Mouse (Mus musculus) heart, postnatal 25 days (tissue): ENCODE measurements around the gene Trak1. TPM values are rescaled to one million over a fixed set of nuclear protein-coding genes. Genes with fewer than 3 reads are reported as not detected.

ENCODE experiments used
- DNase-seq: peaks from one replicate; pipeline ENCODE4 v3.0.0; 2022; ENCODE audit warnings: low spot score
- intact Hi-C: fragments of 180-260 bp; cut with DNase I; formaldehyde crosslinking; loops from one replicate; pipeline ENCODE4 v1.15.1; 2025
- total RNA-seq, 2 experiments: library from RNA; stranded (reverse); gene quantifications; 2 replicates each; pipeline ENCODE4 v1.2.3; 2021

The Trak1 gene
- total RNA-seq, 2 experiments from 2014 or later = 309 to 322 TPM

GRCm38 (mm10) chr9:121383180-121383586, 85.9 kb downstream of the Trak1 start:
- intact Hi-C loops = loop anchor here (10.0 kb wide), 1 partner anchor 888 kb away; the partner anchor contains the start of gene Eif1b

GRCm38 (mm10) chr9:121384620-121385019, 87.3 kb downstream of the Trak1 start:
- DNase-seq = no peak
- intact Hi-C loops = loop anchor here (5.0 to 10.0 kb wide), 2 partner anchors 73 to 890 kb away; partner anchors contain the start of gene Eif1b

More at GRCm38 (mm10) chr9:121383180-121383586, 85.9 kb downstream of the Trak1 start:
- no peak for DNase-seq

- intact Hi-C loops = loop anchor here (5.0 to 10.0 kb wide), 2 partner anchors 72 to 890 kb away; partner anchors contain the start of gene Eif1b
- peak; percentile 46 for DNase-seq
These were observed 87.9 kb downstream of the Trak1 start for GRCm38 (mm10) chr9:121385091-121385748.

- no peak for DNase-seq
These were observed 88.5 kb downstream of the Trak1 start for GRCm38 (mm10) chr9:121385749-121386350.

GRCm38 (mm10) chr9:121387539-121388272, 90.4 kb downstream of the Trak1 start:
- intact Hi-C loops = loop anchor here (2.0 to 10.0 kb wide), 3 partner anchors 70 to 893 kb away; partner anchors contain the start of gene Eif1b
- DNase-seq = no peak

More at GRCm38 (mm10) chr9:121385749-121386350, 88.5 kb downstream of the Trak1 start:
- intact Hi-C loops = loop anchor here (2.0 to 10.0 kb wide), 3 partner anchors 71 to 891 kb away; partner anchors contain the start of gene Eif1b

GRCm38 (mm10) chr9:121388273-121388931, 91.1 kb downstream of the Trak1 start:
- intact Hi-C loops = loop anchor here (5.0 to 10.0 kb wide), 2 partner anchors 69 to 894 kb away; partner anchors contain the start of gene Eif1b
- DNase-seq = no peak

GRCm38 (mm10) chr9:121389258-121389657, 92.0 kb downstream of the Trak1 start:
- DNase-seq = no peak
- intact Hi-C loops = loop anchor here (5.0 to 10.0 kb wide), 2 partner anchors 68 to 894 kb away; partner anchors contain the start of gene Eif1b

GRCm38 (mm10) chr9:121391898-121392297, 94.6 kb downstream of the Trak1 start:
- DNase-seq = no peak
- intact Hi-C loops = loop anchor here (2.0 to 5.0 kb wide), 2 partner anchors 35 to 53 kb away; no protein-coding TSS in a partner anchor

- intact Hi-C loops = loop anchor here (2.0 to 5.0 kb wide), 2 partner anchors 35 to 52 kb away; no protein-coding TSS in a partner anchor
These were observed 95.1 kb downstream of the Trak1 start for GRCm38 (mm10) chr9:121392427-121392826.

GRCm38 (mm10) chr9:121393104-121393503, 95.8 kb downstream of the Trak1 start:
- DNase-seq = no peak
- intact Hi-C loops = loop anchor here (2.0 to 5.0 kb wide), 2 partner anchors 34 to 52 kb away; no protein-coding TSS in a partner anchor

More at GRCm38 (mm10) chr9:121392427-121392826, 95.1 kb downstream of the Trak1 start:
- no peak for DNase-seq

- intact Hi-C loops = loop anchor here (5.0 kb wide), 1 partner anchor 32 kb away; no protein-coding TSS in a partner anchor
- DNase-seq = no peak
These were observed 97.6 kb downstream of the Trak1 start for GRCm38 (mm10) chr9:121394882-121395281.

GRCm38 (mm10) chr9:121395812-121396211, 98.5 kb downstream of the Trak1 start:
- DNase-seq = no peak
- intact Hi-C loops = no loop called here

- intact Hi-C loops = no loop called here
- peak; percentile 43 for DNase-seq
These were observed 100.9 kb downstream of the Trak1 start for GRCm38 (mm10) chr9:121398100-121398760.

GRCm38 (mm10) chr9:121398761-121399160, 101.5 kb downstream of the Trak1 start:
- intact Hi-C loops = no loop called here
- no peak for DNase-seq

GRCm38 (mm10) chr9:121400608-121401007, 103.3 kb downstream of the Trak1 start:
- intact Hi-C loops = no loop called here
- no peak for DNase-seq

- intact Hi-C loops = no loop called here
- no peak for DNase-seq
These were observed 105.9 kb downstream of the Trak1 start for GRCm38 (mm10) chr9:121403157-121403671.

- DNase-seq = no peak
- intact Hi-C loops = no loop called here
These were observed 106.4 kb downstream of the Trak1 start for GRCm38 (mm10) chr9:121403699-121404098.

- no peak for DNase-seq
- intact Hi-C loops = no loop called here
These were observed 107.9 kb downstream of the Trak1 start for GRCm38 (mm10) chr9:121405088-121405681.
